Mouse (Mus musculus): Measurements from ENCODE around the gene Baiap2l1.
"Not testable (repeated sequence)": the region's sequence is repeated elsewhere in the genome, so short reads cannot be mapped to it uniquely, and the experiment has no call there.

The Baiap2l1 gene

GRCm38 (mm10) chr5:144344592-144344991 lies 13.3 kb downstream of the Baiap2l1 start:
- DNase-seq: no peak

DNA sequence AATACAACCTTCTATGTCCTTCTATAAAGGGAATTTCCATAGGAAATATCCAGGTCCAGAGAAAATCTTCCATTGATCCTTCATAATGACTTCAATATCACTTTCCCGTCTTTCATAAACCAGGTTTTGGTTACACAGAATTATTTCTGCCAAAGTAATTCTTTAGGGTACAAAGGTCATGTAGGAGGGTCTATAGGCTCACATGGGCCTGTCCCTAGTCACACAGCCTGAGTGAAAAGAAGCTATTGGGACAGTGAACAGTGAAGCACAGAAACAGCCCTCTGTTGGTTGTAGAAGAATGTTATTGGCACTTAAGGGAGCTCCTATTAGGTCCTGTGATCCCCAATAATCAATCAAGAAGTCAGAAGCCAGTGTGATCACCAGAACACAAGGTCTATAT lies 16.8 kb downstream of the Baiap2l1 start:
- no peak for DNase-seq

DNA sequence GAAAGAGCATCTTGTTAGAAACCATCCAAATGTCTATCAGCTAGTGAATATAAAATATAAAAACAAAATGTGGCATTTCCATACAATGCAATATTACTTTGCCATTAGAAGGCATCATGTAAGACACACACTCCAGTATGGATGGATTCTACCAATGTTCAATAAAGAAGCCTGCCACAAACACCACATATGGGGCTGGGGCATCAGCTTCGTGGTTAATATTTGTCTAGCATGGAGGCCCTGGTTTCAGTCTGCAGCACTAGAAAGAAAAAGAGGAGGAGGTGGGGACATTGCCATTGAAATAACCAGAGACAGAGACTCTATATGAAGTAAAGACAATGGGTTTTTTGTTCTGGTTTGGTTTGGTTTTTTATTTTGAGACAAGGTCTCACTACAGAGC lies 19.1 kb downstream of the Baiap2l1 start:
- no peak for DNase-seq

- DNase-seq: not testable (repeated sequence)
Observed at GRCm38 (mm10) chr5:144335357-144335756, 22.6 kb downstream of the Baiap2l1 start.

- no peak for DNase-seq
Observed at GRCm38 (mm10) chr5:144334010-144334409, 23.9 kb downstream of the Baiap2l1 start.

GRCm38 (mm10) chr5:144322717-144323116 lies 35.2 kb downstream of the Baiap2l1 start:
- DNase-seq: no peak

DNA sequence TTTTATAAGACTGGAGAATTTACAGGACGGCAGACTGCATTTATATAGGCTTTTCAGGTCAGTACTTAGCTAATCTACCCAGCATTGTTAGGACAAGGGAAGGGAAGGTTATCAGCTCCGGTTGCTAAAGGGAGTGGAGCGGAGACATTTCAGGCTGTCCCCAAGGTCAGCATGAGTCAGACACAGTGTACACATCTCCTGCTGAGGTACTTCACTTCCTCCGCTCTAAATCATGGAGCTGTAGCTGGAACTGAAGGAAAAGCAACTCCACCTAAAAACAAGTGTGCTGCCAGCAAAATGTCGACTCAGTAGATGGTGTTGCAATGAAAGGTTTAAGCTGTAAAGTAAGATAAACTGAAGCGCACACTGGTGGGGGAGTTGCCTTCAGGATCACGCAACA lies 36.2 kb downstream of the Baiap2l1 start:
- no peak for DNase-seq

GRCm38 (mm10) chr5:144318286-144318685 lies 39.6 kb downstream of the Baiap2l1 start:
- DNase-seq: peak; percentile 20

DNA sequence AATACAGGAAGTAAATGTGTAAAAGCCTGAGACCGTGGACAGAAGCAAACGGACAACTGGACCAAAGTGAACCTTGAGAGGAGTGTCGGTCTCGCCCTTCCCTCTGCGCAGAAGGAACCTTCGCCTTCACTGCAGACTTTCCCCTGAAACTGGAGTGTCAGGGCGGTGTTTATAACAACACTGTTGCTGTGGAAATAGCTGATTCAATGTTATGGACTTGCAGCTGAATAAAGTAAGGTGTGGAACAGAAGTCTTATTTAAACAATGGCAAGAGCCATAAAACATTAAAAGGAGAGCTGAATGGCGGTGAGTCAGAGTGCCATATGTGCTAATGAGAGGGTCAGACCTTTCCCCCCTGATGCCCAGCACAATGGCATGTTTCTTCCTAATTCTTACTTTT lies 40.5 kb downstream of the Baiap2l1 start:
- no peak for DNase-seq

- DNase-seq: peak; percentile 19
Observed at GRCm38 (mm10) chr5:144316442-144316841, 41.5 kb downstream of the Baiap2l1 start.

DNA sequence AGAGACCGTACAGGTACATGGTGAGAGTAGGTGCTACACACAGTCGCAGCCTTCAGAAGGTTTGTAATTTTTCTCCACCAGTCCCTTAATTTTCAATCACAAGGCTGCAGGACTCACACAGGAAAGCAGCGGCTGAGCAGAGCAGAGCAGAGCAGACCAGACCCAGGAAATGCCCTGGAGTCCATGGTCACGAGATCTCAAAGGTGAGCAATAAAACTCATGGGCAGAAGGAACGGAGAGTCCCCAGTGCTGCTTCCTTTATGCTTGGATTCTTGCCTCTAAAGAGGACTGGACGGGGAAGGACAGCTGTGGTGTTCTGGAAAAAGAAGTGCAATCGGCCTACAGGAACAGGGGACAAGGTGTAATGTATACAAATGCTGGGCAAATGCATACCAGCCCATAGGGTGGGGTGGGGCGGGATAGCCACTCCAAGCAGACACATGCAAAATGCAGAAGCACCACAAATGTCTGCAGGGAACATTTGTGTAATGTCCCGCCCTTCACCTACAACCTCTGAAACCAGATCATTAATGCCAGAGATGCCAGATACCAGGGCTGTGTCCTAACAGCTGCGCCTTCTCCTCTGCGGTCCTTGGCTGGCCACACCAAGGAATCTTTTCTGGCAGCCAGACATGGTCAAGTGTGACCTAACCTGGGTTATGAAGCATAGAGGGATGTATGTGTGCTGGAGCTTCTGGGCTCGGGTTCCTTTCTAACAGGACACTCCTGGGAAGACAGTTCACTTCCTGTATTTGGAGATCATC lies 43.0 kb downstream of the Baiap2l1 start:
- no peak for DNase-seq

DNA sequence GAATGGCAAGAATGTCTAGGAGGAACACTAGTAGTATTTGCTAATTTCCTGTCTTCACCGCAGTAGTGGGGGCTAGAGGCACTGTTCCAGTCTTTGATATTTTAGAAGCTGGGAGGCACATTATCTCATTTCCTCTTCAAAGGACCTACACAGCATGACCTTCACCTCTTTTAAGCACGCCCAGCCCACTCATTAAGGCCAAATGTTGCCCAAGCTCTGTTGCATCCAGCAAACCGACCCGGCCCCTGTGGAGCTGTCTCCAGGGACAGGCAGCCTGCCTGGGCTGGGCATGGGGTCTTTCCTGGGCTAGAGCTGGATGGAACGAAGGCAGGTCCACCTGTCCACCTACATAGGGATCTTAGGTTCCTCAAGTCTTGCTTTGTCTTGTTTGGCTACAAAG lies 44.6 kb downstream of the Baiap2l1 start:
- no peak for DNase-seq

GRCm38 (mm10) chr5:144312183-144312582 lies 45.7 kb downstream of the Baiap2l1 start:
- DNase-seq: no peak

GRCm38 (mm10) chr5:144308929-144309328 lies 49.0 kb downstream of the Baiap2l1 start:
- DNase-seq: no peak

DNA sequence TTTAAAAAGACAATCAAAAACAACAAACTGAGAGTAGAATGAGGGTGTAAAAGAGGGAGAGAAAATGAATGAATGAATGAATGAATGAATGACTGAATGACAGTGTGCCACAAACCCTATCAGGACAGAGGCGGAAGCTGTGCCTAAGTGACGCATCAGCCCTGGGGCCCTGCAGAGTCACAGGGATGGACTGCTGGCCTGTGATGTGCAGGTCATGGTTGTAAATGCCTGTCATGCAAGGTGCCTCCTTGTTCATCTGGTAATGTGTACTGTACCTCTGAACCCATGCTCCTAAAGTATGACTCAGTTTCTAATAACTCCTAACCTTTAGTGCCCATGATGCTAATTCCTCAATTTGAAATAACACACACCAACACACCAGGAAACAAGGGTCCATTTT lies 54.8 kb downstream of the Baiap2l1 start:
- DNase-seq: no peak

GRCm38 (mm10) chr5:144296090-144296604 lies 61.8 kb downstream of the Baiap2l1 start:
- no peak for DNase-seq

DNA sequence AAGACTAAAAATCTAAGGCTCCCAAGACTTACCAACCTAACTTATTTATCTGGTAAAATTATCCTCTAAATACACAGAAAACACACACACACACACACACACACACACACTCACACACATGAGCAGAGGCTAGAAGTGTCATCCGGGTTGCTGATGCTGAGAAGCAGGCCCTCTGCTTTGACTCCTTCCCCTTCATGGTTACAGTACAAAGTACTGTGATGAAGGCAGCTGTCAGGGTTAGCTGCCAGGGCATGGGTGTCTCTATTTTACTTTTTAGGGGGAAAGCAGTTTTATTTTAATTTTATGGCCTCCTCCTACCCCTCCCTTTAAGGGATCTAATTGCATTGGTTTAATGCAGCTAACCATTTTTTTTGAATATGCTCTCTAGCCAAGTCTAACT lies 62.6 kb downstream of the Baiap2l1 start:
- DNase-seq: no peak

- no peak for DNase-seq
Observed at GRCm38 (mm10) chr5:144294908-144295307, 63.0 kb downstream of the Baiap2l1 start.

DNA sequence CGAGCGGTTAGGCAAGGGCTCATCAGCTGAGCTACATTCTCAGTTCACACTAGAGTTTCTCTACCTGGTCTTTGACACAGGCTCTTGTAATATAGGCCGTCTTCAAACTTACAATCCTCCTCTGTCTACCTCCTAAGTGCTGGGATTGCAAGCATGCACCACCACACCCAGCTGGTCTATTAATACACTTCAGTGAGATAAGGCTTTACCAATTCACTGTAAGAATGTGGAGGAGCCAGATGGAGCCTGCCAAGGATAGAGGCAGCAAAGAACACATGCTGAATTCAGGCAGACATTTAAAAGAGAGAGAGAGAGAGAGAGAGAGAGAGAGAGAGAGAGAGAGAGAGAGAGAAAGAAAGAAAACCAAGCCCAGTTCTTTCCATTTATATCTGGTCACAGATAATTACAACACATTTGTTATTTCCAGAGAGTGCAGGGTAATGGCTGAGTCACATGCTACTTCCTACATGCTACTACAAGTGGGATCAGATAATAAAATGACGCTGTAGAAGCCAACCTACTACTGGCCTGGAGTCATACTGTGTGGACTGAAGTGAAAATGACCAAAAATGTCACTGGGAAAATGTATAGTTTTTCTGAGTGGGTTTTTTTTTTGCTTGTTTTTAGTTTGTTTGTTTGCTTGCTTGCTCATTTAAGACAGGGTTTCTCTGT lies 68.0 kb downstream of the Baiap2l1 start:
- DNase-seq: no peak

DNA sequence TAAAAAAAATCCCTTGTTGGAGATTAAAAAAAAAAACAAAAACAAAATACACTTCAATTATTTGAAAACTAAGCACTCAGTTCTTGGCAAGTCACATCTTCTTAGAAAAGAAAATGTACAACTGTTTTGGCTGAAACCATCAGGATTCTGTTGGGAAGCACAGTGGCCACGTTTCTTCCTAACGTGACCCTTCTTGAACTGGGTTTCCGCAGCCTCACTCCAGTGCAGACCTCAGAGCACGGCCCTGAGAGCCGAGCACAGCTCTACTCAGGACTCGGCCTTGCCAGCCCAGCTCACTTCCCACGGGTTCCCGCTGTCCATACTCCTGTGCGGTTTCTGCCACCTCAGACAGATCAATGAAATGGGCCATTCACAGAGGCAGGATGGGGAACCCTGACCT lies 69.5 kb downstream of the Baiap2l1 start:
- no peak for DNase-seq

DNA sequence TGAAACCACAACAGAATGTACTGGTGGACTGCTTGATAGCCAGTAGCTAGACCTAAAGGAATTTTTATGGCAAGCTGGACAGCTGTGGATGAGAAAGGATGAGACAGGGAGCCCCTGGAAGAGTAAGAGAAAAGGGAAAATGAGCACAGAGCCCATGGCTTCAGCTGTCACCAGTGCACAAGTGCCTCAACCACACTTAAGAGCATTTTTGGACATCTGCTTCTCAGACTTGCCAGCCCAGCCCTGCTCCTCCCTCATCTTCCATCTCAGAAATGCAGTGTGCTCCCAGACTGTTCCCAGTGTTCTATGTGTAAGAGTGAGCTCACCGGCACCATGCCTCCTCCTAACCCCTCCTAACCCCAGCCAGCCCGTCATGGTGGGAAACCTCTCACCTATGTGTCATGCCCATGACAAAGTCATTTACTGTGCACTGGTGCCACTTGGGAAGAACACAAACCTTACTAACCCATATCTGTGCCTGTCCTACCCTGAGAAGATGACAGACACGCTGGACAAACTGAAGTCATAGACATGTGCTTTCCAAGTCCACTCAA lies 70.6 kb downstream of the Baiap2l1 start:
- DNase-seq: no peak

- DNase-seq: no peak
Observed at GRCm38 (mm10) chr5:144286591-144287266, 71.2 kb downstream of the Baiap2l1 start.

GRCm38 (mm10) chr5:144284599-144284998 lies 73.3 kb downstream of the Baiap2l1 start:
- DNase-seq: no peak

Measured in kidney, postnatal 14 days (tissue).